Mouse (Mus musculus) cerebellum, adult 2 months (tissue): Measurements from ENCODE around the gene Mast2.

Experiments used
- CTCF ChIP-seq: fragments of 200-500 bp; IDR thresholded peaks from 2 replicates; pipeline ENCODE4 v1.5.1; 2011; ENCODE audit warnings: low read depth, mild to moderate bottlenecking, control low read depth, low read length, moderate library complexity, borderline replicate concordance; ENCODE audit not compliant: insufficient read depth
- POLR2A ChIP-seq: fragments of 200-500 bp; IDR thresholded peaks from 2 replicates; pipeline ENCODE4 v1.6.1; 2011; ENCODE audit warnings: low read length, control low read depth, borderline replicate concordance; ENCODE audit not compliant: insufficient read depth

DNA sequence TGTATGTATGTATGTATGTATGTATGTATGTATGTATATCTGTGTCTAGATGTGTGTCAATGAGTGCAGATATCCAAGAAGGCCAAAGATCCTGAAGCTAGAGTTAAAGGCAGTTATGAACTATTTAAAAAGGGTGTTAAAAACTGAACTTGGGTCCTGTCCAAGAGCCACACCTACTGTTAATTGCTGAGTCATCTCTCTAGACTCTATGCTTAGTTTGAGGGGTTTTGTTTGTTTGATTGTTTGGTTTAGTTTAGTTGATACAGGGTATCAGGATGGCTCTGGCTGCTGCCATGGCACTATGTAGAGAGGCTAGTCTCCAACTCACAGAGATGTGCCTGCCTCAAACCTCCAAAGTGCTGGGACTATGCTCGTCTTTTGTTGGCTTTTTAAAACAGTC lies 61.3 kb downstream of the Mast2 start:
- TF ChIP-seq CTCF: no peak
- TF ChIP-seq POLR2A: no peak
